Comparison of ENCODE assay signal across 8 mouse cellular contexts in genomic region chr9:21598198-21598597, GRCm38 (mm10). TPM values are rescaled to one million over a fixed set of nuclear protein-coding genes. Genes with fewer than 3 reads are reported as not detected.
A peak's percentile ranks its signal among the peaks of the same experiment; 100 is the strongest.
DNase-seq lines count a peak whose midpoint lies in the region.

No protein-coding gene starts in this region.

- DNase-seq in kidney, postnatal 4 days = peak; percentile 43 to 46
- DNase-seq in kidney, postnatal 25 days = no peak
- DNase-seq in MEL-GATA-1-ER (ENCODE audit: extremely low read depth, low read depth) = peak; percentile 32
- DNase-seq in forelimb bud, embryonic 11.5 days (ENCODE audit: low read depth, low spot score) = peak; percentile 58
- DNase-seq in retina, postnatal 1 day = peak; percentile 52
- DNase-seq in ovary, postnatal 10 days (ENCODE audit: low spot score) = no peak
- no peak for DNase-seq in urinary bladder, postnatal 14 days (ENCODE audit: low spot score)
- no peak for DNase-seq in layer of hippocampus, postnatal 10 days (ENCODE audit: low spot score in 2 of 2)

RNA-seq across cellular contexts. Expression of gene Yipf2, which starts 5.6 kb away (rescaled TPM):
- 10 to 100 TPM; 11.3 to 12.3 TPM for total RNA-seq in layer of hippocampus, postnatal 10 days (2021)

RNA-seq across cellular contexts. Expression of gene Timm29, which starts 5.7 kb away (rescaled TPM):
- 10 to 100 TPM; 53.7 to 54.6 TPM for total RNA-seq in layer of hippocampus, postnatal 10 days (2021)

RNA-seq across cellular contexts. Expression of gene Smarca4, which starts 17.8 kb away (rescaled TPM):
- 100 to 1,000 TPM; 122 to 123 TPM for total RNA-seq in layer of hippocampus, postnatal 10 days (2021)

RNA-seq across cellular contexts. Expression of gene Carm1, which starts 51.5 kb away (rescaled TPM):
- total RNA-seq in layer of hippocampus, postnatal 10 days (2021) = 10 to 100 TPM; 75.7 to 84.3 TPM

Comparison
In these comparisons a context has a peak if more than half of its experiments do, and no peak if none do; other contexts are left out.
1. DNase-seq: peak in kidney, postnatal 4 days (2 of 2), MEL-GATA-1-ER (single experiment), forelimb bud, embryonic 11.5 days (single experiment) and retina, postnatal 1 day (single experiment); none in kidney, postnatal 25 days (0 of 2), ovary, postnatal 10 days (single experiment), urinary bladder, postnatal 14 days (single experiment) and layer of hippocampus, postnatal 10 days (0 of 2).